Mouse (Mus musculus): ENCODE measurements around the gene Trcg1. TPM values are rescaled to one million over a fixed set of nuclear protein-coding genes. Genes with fewer than 3 reads are reported as not detected.

Trcg1 gene
- total and polyA plus RNA-seq, 2 experiments = not detected

- Histone ChIP-seq H3K4me3 (ENCODE audit: insufficient read depth, low read depth, low read length) (no peak overlapping the region), H3K79me2 (ENCODE audit: control insufficient read depth, insufficient read depth, low read length) (no peaks in the 10 kb centered on the region), H3K36me3 (ENCODE audit: control insufficient read depth, insufficient read depth, low read length) (no peaks in the 10 kb centered on the region), H3K4me1 (ENCODE audit: control insufficient read depth, insufficient read depth, low read length) (peaks cover 11% of the 10 kb centered on the region), H3K27me3 (ENCODE audit: control insufficient read depth, insufficient read depth, low read length) (no peaks in the 10 kb centered on the region), H3K27ac (replicated peaks; ENCODE audit: insufficient read depth, low read depth, low read length) (no peak overlapping the region), H3K9ac (ENCODE audit: low read depth, low read length) (no peak overlapping the region)
- no peak for DNase-seq (ENCODE audit: extremely low read depth, low read depth, low spot score)
- TF ChIP-seq POLR2A (IDR thresholded peaks at IDR 0.05; ENCODE audit: extremely low read depth, insufficient read depth, low read length) = no peak
- TF ChIP-seq CTCF (IDR thresholded peaks at IDR 0.05; ENCODE audit: low read depth, low read length) = no peak
- 93% methylated on average over 3 of the region's 3 CpGs for WGBS
Observed at GRCm38 (mm10) chr9:57233767-57234166, 2.6 kb upstream of the Trcg1 start.

GRCm38 (mm10) chr9:57237705-57238104, 1.3 kb downstream of the Trcg1 start:
- no peaks in the 10 kb centered on the region for H3K27me3 ChIP-seq (ENCODE audit: control insufficient read depth, insufficient read depth, low read length)
- 82% methylated on average over 5 of the region's 5 CpGs for WGBS
- H3K9ac ChIP-seq (ENCODE audit: low read depth, low read length) = no peak overlapping the region
- no peaks in the 10 kb centered on the region for H3K36me3 ChIP-seq (ENCODE audit: control insufficient read depth, insufficient read depth, low read length)
- H3K4me3 ChIP-seq (ENCODE audit: insufficient read depth, low read depth, low read length) = no peak overlapping the region
- H3K27ac ChIP-seq (replicated peaks; ENCODE audit: insufficient read depth, low read depth, low read length) = no peak overlapping the region
- H3K4me1 ChIP-seq (ENCODE audit: control insufficient read depth, insufficient read depth, low read length) = peaks cover 4% of the 10 kb centered on the region
- DNase-seq (ENCODE audit: extremely low read depth, low read depth, low spot score) = no peak
- TF ChIP-seq CTCF (IDR thresholded peaks at IDR 0.05; ENCODE audit: low read depth, low read length) (no peak), POLR2A (IDR thresholded peaks at IDR 0.05; ENCODE audit: extremely low read depth, insufficient read depth, low read length) (no peak)
- H3K79me2 ChIP-seq (ENCODE audit: control insufficient read depth, insufficient read depth, low read length) = no peaks in the 10 kb centered on the region

- 86% methylated on average over 2 of the region's 2 CpGs for WGBS
- Histone ChIP-seq H3K4me1 (ENCODE audit: control insufficient read depth, insufficient read depth, low read length) (peaks cover 3% of the 10 kb centered on the region), H3K4me3 (ENCODE audit: insufficient read depth, low read depth, low read length) (no peak overlapping the region), H3K79me2 (ENCODE audit: control insufficient read depth, insufficient read depth, low read length) (no peaks in the 10 kb centered on the region), H3K36me3 (ENCODE audit: control insufficient read depth, insufficient read depth, low read length) (no peaks in the 10 kb centered on the region), H3K27ac (replicated peaks; ENCODE audit: insufficient read depth, low read depth, low read length) (no peak overlapping the region), H3K9ac (ENCODE audit: low read depth, low read length) (no peak overlapping the region), H3K27me3 (ENCODE audit: control insufficient read depth, insufficient read depth, low read length) (no peaks in the 10 kb centered on the region)
- TF ChIP-seq CTCF (IDR thresholded peaks at IDR 0.05; ENCODE audit: low read depth, low read length) (no peak), POLR2A (IDR thresholded peaks at IDR 0.05; ENCODE audit: extremely low read depth, insufficient read depth, low read length) (no peak)
- no peak for DNase-seq (ENCODE audit: extremely low read depth, low read depth, low spot score)
Observed at GRCm38 (mm10) chr9:57238220-57238619, 1.9 kb downstream of the Trcg1 start.

GRCm38 (mm10) chr9:57241111-57241510, 4.8 kb downstream of the Trcg1 start:
- Histone ChIP-seq H3K4me1 (ENCODE audit: control insufficient read depth, insufficient read depth, low read length) (no peaks in the 10 kb centered on the region), H3K36me3 (ENCODE audit: control insufficient read depth, insufficient read depth, low read length) (no peaks in the 10 kb centered on the region), H3K27ac (replicated peaks; ENCODE audit: insufficient read depth, low read depth, low read length) (no peak overlapping the region), H3K9ac (ENCODE audit: low read depth, low read length) (no peak overlapping the region), H3K79me2 (ENCODE audit: control insufficient read depth, insufficient read depth, low read length) (no peaks in the 10 kb centered on the region), H3K27me3 (ENCODE audit: control insufficient read depth, insufficient read depth, low read length) (no peaks in the 10 kb centered on the region), H3K4me3 (ENCODE audit: insufficient read depth, low read depth, low read length) (no peak overlapping the region)
- 91% methylated on average over 5 of the region's 5 CpGs for WGBS
- no peak for DNase-seq (ENCODE audit: extremely low read depth, low read depth, low spot score)
- no peak for TF ChIP-seq CTCF (IDR thresholded peaks at IDR 0.05; ENCODE audit: low read depth, low read length)
- TF ChIP-seq POLR2A (IDR thresholded peaks at IDR 0.05; ENCODE audit: extremely low read depth, insufficient read depth, low read length) = no peak

GRCm38 (mm10) chr9:57242916-57243315, 6.6 kb downstream of the Trcg1 start:
- H3K9ac ChIP-seq (ENCODE audit: low read depth, low read length) = no peak overlapping the region

GRCm38 (mm10) chr9:57244106-57244685, 7.8 kb downstream of the Trcg1 start:
- DNase-seq (ENCODE audit: extremely low read depth, low read depth, low spot score) = no peak
- Histone ChIP-seq H3K36me3 (ENCODE audit: control insufficient read depth, insufficient read depth, low read length) (no peaks in the 10 kb centered on the region), H3K4me1 (ENCODE audit: control insufficient read depth, insufficient read depth, low read length) (peaks cover 5% of the 10 kb centered on the region), H3K27me3 (ENCODE audit: control insufficient read depth, insufficient read depth, low read length) (no peaks in the 10 kb centered on the region), H3K4me3 (ENCODE audit: insufficient read depth, low read depth, low read length) (no peak overlapping the region), H3K27ac (replicated peaks; ENCODE audit: insufficient read depth, low read depth, low read length) (no peak overlapping the region), H3K79me2 (ENCODE audit: control insufficient read depth, insufficient read depth, low read length) (no peaks in the 10 kb centered on the region), H3K9ac (ENCODE audit: low read depth, low read length) (no peak overlapping the region)
- TF ChIP-seq POLR2A (IDR thresholded peaks at IDR 0.05; ENCODE audit: extremely low read depth, insufficient read depth, low read length) (no peak), CTCF (IDR thresholded peaks at IDR 0.05; ENCODE audit: low read depth, low read length) (no peak)
- 82% methylated on average over 7 of the region's 7 CpGs for WGBS

More at GRCm38 (mm10) chr9:57242916-57243315, 6.6 kb downstream of the Trcg1 start:
- TF ChIP-seq CTCF (IDR thresholded peaks at IDR 0.05; ENCODE audit: low read depth, low read length) = no peak
- TF ChIP-seq POLR2A (IDR thresholded peaks at IDR 0.05; ENCODE audit: extremely low read depth, insufficient read depth, low read length) = no peak
- Histone ChIP-seq H3K27ac (replicated peaks; ENCODE audit: insufficient read depth, low read depth, low read length) (no peak overlapping the region), H3K4me3 (ENCODE audit: insufficient read depth, low read depth, low read length) (no peak overlapping the region), H3K27me3 (ENCODE audit: control insufficient read depth, insufficient read depth, low read length) (no peaks in the 10 kb centered on the region), H3K36me3 (ENCODE audit: control insufficient read depth, insufficient read depth, low read length) (no peaks in the 10 kb centered on the region), H3K79me2 (ENCODE audit: control insufficient read depth, insufficient read depth, low read length) (no peaks in the 10 kb centered on the region), H3K4me1 (ENCODE audit: control insufficient read depth, insufficient read depth, low read length) (peaks cover 5% of the 10 kb centered on the region)
- WGBS = 49% methylated on average over 5 of the region's 5 CpGs
- no peak for DNase-seq (ENCODE audit: extremely low read depth, low read depth, low spot score)
